In the genomic region with DNA sequence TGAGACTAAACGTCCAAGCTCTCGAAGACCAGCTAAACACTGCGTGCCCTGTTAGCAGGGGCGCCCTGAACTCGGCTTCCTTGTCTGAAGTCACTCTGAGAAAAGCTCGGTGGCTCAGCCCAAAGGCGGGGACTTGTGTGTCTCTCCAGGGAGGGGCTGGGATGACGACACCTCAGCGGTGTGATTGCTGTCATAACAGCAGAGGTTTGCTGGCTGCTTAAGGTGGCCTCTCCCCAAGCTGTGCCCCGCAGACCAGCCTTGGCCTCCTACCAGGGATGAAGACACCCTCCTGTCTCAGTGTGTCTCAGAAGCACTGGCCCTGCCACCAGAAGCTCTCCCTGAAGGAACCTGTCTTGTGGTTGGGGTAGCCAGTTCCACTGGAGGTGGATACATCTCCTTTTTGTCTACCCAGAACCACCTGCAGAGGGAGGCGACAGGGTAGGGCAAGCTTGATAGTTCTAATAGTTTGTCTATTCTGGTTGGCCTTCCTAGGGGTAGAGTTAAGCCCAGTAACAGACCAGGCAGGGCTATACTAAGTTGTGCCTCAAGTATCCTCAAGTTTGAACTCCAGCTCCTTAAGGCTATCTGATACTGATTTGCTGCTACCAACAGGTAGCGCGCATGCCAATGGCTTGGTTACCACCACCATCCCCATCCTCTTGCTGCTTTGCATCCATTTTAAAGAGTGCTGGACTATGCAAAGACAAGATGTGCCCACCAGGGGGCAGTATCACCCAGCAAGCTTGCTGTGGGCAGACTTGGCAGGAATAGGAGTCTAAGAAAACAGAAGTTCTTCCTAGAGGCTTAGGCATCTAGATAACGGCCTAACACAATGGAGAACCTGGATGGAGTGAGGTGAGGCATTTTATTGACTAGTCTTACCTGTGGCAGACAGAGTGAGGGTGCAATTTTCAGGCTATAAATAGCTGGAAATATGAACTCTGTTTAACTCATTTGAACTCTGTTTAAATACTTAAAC, we compare ENCODE assay signal across 8 mouse cellular contexts.
DNase-seq lines count a peak whose midpoint lies in the region; ATAC-seq and TF ChIP-seq lines count a peak whose summit lies in the region.

No protein-coding gene starts in this region.

- H3K9ac ChIP-seq in ES-Bruce4 (ENCODE audit: low read depth, poor library complexity, severe bottlenecking), result no peak overlapping the region
- no peak overlapping the region for H3K9ac ChIP-seq in lung, embryonic 14.5 days

- peaks cover 4% of the 10 kb centered on the region for H3K4me1 ChIP-seq in ES-Bruce4 (ENCODE audit: control insufficient read depth, insufficient read depth, low read length)
- H3K4me1 ChIP-seq in lung, embryonic 14.5 days (ENCODE audit: insufficient read depth), result no peaks in the 10 kb centered on the region

- no peak overlapping the region for H3K4me3 ChIP-seq in ES-Bruce4 (ENCODE audit: low read depth, low read length)
- no peak overlapping the region for H3K4me3 ChIP-seq in lung, embryonic 14.5 days (ENCODE audit: low read depth, low read length)

- no peak overlapping the region for H3K27ac ChIP-seq in ES-Bruce4 (ENCODE audit: insufficient read depth, low read length)
- no peak overlapping the region for H3K27ac ChIP-seq in lung, embryonic 14.5 days (ENCODE audit: low read depth)

- H3K36me3 ChIP-seq in ES-Bruce4 (ENCODE audit: control insufficient read depth, insufficient read depth, low read length, poor library complexity, severe bottlenecking), result no peaks in the 10 kb centered on the region
- peaks cover 20% of the 10 kb centered on the region; the same call in 1 of the 2 replicates for H3K36me3 ChIP-seq in lung, embryonic 14.5 days (ENCODE audit: insufficient read depth)

- ATAC-seq in lung, embryonic 14.5 days (ENCODE audit: insufficient read depth), result peak; percentile 60
- no peak; the same call in none of the 2 replicates for ATAC-seq in erythroid progenitor cell, adult 5-6 weeks (replicated peaks; ENCODE audit: low FRiP score, poor library complexity, severe bottlenecking)

- H3K4me2 ChIP-seq in lung, embryonic 14.5 days, result no peak overlapping the region

- no peaks in the 10 kb centered on the region for H3K9me3 ChIP-seq in ES-Bruce4 (replicated peaks; ENCODE audit: control insufficient read depth, insufficient read depth, low read length, poor library complexity, severe bottlenecking)
- H3K9me3 ChIP-seq in lung, embryonic 14.5 days (ENCODE audit: low read depth, low read length), result no peaks in the 10 kb centered on the region

- 0 out of 2 replicates have a peak, but pooled peaks have one; percentile 11 for TF ChIP-seq EP300 in ES-Bruce4 (IDR thresholded peaks at IDR 0.05; ENCODE audit: insufficient read depth, low read depth, low read length)

- WGBS in lung, embryonic 14.5 days, result 73% methylated on average over 14 of the region's 14 CpGs

- peak; percentile 96 for TF ChIP-seq CTCF in ES-Bruce4 (IDR thresholded peaks at IDR 0.05; ENCODE audit: low read depth, low read length)
- TF ChIP-seq CTCF in lung, embryonic 14.5 days (IDR thresholded peaks at IDR 0.05; ENCODE audit: low read depth), result peak; percentile 96

- H3K27me3 ChIP-seq in ES-Bruce4 (ENCODE audit: control insufficient read depth, insufficient read depth, low read length, poor library complexity, severe bottlenecking), result no peaks in the 10 kb centered on the region
- no peaks in the 10 kb centered on the region for H3K27me3 ChIP-seq in lung, embryonic 14.5 days (ENCODE audit: insufficient read depth, low read length)

- TF ChIP-seq POLR2A in ES-Bruce4 (IDR thresholded peaks at IDR 0.05; ENCODE audit: insufficient read depth, low read length), result no peak

- DNase-seq in adrenal gland, adult 2 months, result peak; percentile 71
- peak; percentile 82 for DNase-seq in embryo, embryonic 11 days
- peak; percentile 26 to 48 for DNase-seq in heart, adult 9 months (ENCODE audit: low spot score in 2 of 2)
- DNase-seq in kidney, postnatal 4 days, result peak; percentile 83 to 84
- peak; percentile 93 for DNase-seq in lung, embryonic 14.5 days
- peak; percentile 81 for DNase-seq in skeletal muscle tissue, adult 2 months (ENCODE audit: low read depth, low spot score)

Comparison
In these comparisons a context has a peak if more than half of its experiments do, and no peak if none do; other contexts are left out.
1. DNase-seq: peak in every context shown above with its lines; median percentile 93 in lung, embryonic 14.5 days; 84 in kidney, postnatal 4 days; 82 in embryo, embryonic 11 days; 81 in skeletal muscle tissue, adult 2 months; 71 in adrenal gland, adult 2 months; 37 in heart, adult 9 months.